Mouse (Mus musculus) C2C12 (cell line): ENCODE data around the gene Kirrel.

Experiments used
- CTCF ChIP-seq: IDR thresholded peaks from one replicate; pipeline ENCODE4 v1.5.1; 2011; ENCODE audit not compliant: control insufficient read depth, insufficient read depth, insufficient read length
- USF1 ChIP-seq: IDR thresholded peaks from one replicate; pipeline ENCODE4 v1.6.1; 2011; ENCODE audit warnings: low read depth, mild to moderate bottlenecking, control low read depth, moderate library complexity

DNA sequence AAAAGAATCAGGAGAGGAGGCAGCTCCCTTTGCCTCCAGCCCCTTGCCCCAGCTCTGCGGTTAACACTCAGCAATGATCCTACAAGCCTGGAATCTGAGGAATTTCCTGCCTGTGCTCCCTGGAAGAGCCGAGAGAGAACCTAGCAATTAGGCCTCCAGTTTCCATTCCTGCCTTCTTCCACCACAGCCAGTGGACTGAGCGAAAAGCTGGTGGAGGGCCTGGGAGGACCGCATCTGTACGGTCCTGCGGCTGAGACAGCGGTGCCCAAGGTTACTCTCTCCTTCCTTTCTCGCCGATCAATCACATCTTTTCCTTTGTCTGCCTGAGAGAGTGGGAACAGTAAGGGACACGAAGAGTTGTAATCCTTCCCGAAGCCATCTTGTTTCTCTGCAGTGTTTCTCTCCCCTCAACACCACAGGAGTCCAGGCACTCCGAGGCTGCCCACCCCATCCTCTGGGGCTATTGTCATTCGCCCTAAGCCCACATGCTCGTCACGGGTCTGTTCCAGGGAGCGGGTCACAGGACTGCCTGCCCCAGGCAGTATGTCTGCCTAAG lies 23.8 kb downstream of the Kirrel start:
- no peak for TF ChIP-seq CTCF
- no peak for TF ChIP-seq USF1
